Mouse (Mus musculus): ENCODE data around the gene Nipa1.

- TF ChIP-seq EP300 (IDR thresholded peaks at IDR 0.05; ENCODE audit: low read depth) (no peak), CTCF (IDR thresholded peaks at IDR 0.05; ENCODE audit: low read depth) (no peak)
Observed at GRCm38 (mm10) chr7:55956054-55956453, 63.7 kb downstream of the Nipa1 start.
